Mouse (Mus musculus) c-Kit-positive CD71-positive TER-119-negative erythroid progenitor cells, embryonic 14.5 days (primary cell): ENCODE data around the gene Inpp5d.
"Not testable (repeated sequence)": the region's sequence is repeated elsewhere in the genome, so short reads cannot be mapped to it uniquely, and the experiment has no call there.

Experiments
- DNase-seq: peaks from one replicate; pipeline ENCODE4 v3.0.0-alpha.2; 2013; ENCODE audit warnings: low read depth

Inpp5d gene

DNA sequence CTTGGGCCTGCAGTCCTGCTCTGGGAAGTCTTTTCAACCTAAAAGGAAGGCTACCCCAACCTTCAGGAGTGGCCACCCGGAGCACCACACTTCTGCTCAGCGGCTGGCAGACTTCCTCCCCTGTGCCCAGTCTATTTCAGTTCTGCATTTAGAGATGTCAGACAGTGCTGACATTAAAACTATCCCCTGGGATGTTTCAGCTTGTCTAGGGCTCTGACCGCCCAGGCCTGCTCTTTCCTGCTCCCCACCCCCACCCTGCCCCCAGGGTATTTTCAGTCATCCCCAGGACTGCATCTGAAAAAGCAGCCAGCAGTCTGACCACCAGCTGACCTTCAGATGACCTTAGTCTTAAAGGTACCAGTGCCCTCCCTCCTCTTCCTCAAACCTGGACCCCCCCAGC is 38.0 kb downstream of the Inpp5d start:
- no peak for DNase-seq

DNA sequence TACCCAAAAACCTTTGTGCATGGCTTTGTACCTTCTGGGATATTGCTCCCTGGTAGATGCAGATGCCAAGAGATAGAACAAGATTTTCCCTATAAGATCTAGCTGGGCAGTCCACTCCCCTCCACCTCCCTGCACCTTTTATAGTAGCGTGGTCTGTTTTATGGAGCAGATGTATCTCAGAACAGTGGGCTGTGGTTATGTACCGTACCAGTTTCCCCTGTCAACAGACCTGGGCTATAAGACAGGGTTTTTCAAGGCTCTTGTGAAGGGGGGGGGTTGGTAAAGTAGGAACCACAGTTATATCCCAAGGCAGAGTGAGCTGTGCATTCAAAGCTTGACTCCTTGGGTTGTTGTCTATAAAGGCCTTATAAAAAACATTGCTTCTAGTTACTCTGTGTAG is 38.4 kb downstream of the Inpp5d start:
- DNase-seq, result no peak

DNA sequence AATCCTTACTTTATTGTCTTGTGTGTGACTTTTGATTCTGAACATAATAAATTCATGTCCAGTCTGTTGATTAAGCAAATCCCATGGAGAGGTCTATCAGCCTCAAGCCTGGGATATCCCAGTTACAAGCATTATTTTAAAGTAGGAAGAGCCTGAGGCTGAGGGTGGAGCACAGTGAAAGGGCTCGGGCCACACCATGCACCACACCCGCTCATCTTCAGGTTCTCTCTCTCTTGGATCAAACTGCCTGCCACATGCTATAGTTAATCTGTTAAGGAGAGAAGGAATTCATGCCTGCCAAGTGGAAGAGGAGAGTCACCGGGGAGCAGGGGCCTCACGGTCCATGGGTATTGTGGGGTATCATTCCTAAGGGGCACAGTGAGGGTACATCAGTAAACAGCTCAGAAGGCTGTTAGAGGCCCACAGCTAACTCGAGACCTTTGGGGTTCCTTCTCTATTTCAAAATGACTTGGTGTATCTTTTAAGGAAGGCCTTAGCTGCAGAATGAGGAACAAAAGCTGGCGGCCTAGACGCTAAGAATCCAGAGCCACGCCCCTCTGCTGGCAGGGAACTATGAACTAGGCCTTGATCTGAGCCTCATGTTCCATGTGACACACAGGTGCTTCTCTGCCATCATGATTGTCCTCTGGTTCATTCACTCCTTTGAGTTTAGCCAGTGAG is 39.0 kb downstream of the Inpp5d start:
- DNase-seq, result no peak

DNA sequence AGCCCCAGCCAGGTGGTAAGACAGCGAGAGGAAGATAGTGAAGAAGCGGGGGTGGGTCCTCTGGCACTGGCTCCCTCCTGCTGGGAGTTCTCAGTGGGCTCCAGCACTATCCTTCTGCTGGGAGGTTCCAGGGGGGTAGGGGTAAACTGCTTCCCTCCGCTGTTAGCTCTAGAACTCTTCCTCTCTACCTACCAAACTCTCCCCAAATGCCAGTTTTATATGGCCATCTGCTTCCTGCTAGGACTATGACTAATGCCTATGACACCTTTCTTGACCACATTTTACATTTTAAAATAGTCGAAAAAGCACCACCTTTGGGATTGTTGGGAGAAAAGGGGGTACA is 39.5 kb downstream of the Inpp5d start:
- no peak for DNase-seq

DNA sequence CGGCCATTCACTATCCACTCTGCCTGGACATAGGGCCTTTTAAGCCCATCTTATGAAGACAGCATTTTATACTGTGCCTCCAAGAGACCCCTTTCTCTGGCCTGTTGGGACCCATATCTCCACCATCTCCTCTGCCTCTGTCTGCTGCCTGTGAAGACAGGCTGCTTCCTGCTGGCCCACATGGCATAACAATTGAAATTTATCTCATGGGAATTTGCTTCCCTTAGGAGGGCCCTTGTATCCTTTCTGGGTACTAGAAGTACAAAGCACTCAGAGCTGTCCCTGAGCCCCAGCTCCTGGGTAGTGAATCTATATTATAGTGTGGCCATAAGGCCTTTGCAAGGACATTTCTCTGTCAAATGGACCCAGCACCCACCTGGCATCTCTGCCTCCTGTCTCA is 40.6 kb downstream of the Inpp5d start:
- no peak for DNase-seq

DNA sequence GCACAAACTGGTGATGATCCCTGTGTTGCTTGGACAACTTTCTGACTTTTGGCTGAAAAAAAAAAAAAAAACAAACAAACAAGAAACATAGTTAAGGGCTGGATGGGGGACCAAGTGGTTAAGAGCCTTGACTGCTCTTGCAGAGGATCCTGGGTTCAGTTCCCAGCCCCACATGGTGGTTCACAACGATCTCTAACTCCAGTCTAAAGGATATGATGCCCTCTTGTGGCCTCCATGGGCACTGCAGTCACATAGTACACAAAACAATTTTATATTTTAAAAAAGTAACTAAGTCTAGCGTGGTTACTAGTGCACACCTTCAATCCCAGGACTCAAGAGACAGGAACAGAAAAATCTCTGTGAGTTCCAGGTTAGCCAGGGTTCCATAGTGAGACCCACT is 43.9 kb downstream of the Inpp5d start:
- no peak for DNase-seq

DNA sequence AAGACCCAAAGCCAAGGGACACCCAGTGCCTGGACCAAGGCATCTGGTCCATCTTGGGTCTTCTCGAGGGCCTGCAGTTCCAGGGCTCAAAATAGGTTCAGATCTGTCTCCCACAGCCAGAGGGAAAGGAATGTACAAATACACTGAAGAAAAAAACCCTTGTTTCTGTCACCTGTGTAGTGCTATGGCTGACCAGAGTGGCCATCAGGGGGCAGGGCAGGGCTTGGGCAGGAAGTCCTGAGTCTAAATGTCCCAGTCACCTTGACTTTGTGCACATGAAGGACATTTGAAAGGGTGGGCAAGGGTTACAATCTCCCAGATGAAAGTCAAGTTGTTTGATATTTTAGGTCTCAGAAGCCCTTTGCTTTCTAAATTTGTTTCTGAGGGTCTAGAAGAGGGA is 46.9 kb downstream of the Inpp5d start:
- DNase-seq, result no peak

DNA sequence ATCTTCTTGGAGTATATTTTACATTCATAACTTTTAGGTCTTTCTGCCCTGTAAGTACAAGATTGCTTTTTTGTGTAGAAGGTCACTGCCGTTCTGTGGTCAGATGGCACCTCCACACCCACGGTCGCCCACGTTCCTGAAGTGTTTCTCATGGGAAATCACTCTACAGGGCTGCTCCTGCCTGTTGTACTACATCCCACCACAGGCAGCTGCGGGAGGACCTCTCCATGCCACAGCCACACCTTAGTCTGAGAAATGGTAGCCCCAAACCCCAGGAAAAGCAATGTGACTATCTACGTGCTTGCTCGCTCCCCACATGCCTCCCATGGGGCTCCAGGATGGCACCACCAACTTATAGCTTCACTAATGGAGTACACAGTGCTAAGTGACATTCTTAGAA is 48.2 kb downstream of the Inpp5d start:
- no peak for DNase-seq

DNA sequence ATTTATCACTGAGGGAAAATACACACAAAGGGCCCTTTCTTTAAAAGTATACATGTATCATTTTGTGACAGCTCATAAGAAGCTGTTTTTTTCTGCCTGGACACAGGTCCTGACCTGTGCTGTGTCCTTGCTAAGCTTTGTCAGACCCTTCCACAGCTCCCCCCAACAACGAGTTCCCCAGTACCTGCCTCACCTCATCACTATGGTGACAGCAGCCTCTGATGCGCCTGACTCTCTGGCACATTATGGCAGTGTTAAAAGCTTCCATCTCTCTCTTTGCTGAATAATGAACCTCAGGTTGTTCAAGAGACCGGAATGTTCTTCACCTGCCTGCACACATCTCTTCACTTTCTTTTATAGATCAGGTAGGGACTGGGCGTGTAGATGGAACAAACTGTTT is 51.4 kb downstream of the Inpp5d start:
- no peak for DNase-seq

DNA sequence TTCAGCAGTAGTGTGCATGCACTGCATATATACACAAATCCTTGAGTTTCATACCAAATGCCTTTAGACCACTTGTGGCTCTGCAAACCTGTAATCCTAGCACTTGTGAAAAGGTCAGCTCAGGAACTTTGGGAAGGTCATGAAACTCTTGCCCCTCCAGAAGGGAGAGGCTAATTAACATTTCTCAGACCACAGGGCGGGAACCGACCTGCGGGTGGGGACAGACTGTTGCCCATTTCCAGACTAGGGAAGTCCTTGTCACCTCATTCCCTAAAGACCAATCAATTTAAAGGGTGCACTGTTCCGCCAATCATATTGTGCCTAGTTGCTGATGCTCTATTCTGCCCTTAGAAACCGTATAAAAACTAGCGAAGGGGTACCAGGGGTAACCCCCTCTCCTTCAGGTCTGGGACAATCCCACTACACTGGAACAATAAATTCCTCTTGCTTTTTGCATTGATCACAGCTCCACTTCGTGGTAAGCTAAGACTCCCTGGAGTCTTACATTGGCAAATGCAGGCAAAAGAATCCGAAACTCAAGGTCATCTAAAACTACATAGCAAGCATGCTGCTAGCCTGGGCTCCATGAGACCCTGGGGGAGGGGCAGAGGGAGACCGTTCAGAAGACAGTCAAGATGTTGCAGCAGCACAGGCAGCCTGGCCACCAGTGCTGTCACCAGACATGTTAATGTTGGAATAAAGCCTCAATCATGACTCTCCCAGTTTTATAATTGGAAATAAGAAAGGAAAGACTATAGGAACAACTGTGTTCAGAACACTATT is 53.9 kb downstream of the Inpp5d start:
- DNase-seq, result no peak

DNA sequence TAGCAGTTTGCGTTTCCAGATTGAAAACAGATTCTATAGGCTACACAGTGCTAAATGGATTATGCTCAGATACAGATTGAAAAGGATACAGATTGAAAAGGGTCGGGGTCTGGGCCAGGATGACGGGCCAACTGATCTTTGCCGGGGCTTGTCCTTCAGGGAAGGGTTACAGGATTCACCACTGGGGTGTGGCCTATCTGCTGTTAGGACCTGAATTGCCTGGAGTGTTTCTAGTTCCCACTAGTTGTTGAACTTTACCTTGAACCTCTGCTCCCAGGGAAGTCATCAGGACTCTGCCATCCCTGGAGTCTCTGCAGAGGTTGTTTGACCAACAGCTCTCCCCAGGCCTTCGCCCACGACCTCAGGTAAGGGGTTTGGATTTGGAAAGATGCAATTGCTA is 55.9 kb downstream of the Inpp5d start:
- no peak for DNase-seq

DNA sequence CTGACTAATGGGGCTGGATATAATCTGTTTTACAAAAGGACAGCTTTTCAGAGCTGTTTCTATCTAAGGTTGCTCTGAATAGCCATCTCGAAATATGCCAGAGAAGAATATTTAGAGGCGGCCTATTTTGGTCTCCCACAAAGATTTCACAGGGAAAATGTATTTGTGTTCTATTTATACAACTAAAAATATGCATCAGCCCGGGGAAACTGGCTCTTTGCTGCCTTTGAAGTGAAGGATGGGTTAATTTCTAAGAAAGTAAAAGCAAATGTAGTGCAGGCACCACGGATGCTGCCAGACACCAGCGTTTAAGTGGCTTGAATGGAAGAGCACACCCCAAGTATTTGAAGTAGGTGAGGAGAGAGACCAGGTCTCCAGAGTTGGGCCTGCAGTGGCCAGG is 59.0 kb downstream of the Inpp5d start:
- no peak for DNase-seq

DNA sequence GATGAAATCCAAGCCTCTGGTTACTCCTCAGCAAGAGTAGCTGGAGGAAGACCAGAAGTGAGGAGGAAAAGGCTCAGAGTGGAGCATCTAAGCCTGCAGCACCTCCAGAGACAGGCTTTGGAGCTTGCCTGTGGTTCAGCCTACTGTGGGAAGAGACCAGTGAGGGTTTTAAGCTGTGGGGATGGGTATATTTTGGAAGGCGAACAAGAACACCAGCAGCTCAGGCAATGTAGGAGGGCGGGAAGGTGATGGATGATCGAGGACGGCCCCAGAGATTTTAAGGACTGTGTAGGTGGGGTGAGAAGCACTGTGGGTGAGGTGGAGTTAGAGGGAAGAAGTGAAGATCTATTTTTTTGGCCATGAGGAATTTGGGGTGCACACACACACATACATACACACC is 60.8 kb downstream of the Inpp5d start:
- no peak for DNase-seq

DNA sequence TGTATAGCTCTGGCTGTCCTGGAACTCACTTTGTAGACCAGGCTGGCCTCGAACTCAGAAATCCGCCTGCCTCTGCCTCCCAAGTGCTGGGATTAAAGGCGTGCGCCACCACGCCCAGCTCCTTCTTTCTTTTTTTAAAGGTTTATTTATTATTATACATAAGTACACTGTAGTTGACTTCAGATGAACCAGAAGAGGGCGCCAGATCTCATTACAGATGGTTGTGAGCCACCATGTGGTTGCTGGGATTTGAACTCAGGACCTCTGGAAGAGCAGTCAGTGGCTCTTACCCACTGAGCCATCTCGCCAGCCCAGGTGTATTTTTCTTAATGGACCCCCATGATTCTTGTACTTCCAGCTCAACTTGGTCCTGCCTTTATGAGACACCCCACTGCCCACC is 62.4 kb downstream of the Inpp5d start:
- not testable (repeated sequence) for DNase-seq

DNA sequence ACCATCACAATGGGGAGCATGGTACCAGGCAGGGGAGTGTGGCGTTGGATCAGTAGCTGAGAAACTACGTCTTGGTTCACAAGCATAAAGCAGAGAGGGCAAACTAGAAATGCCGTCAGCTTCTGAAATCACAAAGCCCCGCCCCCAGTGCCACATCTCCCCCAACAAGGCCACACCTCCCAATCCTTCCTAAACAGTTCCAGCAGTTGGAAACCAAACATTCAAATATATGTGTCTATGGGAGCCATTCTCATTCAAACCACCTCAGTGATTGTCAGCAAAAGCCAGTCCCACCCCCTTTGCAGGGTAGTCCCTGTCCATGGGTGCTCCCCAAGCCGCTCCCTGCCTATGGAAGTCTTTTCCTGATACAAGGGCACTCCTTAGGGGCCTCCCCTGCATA is 64.0 kb downstream of the Inpp5d start:
- no peak for DNase-seq

DNA sequence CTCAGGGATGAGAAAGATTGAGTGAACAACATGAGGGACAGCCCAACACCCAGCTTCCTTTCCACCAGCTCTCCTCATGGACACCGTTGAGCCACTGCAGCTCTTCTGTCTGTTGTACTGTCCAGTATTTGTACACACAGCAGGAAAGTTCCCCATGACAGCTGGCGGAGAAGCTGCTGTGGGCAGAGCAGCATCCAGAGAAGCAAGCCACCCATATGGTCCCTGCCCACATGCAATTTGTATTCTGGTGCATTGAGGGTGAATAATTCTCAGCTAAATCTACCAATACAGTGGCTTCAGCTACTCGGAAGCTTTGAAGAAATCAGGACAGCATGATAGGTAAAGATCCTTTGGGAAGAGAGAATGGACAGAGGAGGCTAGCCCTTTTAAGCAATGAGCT is 64.7 kb downstream of the Inpp5d start:
- no peak for DNase-seq

DNA sequence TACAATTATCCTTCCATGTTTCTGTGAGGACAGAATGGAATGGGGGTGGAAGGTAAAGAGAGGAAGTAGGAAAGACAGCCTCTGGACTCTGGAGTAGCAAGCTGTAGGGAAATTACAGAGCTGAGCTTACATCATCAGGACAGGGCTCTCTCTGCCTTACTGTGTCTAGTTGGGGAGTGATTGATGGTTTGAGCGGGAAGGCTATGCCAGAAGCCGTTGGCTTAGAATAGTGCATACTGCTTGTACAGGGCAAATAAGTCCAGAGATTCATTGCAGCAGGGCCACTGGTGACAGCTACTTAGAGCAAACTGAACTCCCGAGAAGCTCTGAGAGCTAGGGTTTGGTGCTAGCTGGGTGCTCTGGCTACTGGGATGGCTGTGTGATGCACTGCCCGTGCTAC is 66.2 kb downstream of the Inpp5d start:
- DNase-seq, result no peak

DNA sequence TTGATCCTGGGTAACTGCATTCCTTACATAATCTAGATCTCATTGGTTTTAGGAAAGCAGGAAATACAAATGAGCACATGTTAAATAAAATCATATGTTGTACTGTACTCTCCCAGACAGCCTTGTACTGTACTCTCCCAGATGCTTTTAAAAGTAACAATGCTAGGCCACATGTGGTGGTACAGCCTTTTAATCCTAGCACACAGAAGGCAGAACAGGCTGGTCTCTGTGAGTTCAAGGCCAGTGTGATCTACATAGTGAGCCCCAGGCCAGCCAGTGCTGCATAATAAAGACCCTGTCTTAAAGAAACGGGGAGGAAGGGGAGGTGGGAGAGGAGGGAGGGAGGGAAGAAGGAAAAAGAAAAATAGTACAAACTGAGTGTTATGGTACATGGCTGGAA is 66.9 kb downstream of the Inpp5d start:
- no peak for DNase-seq

DNA sequence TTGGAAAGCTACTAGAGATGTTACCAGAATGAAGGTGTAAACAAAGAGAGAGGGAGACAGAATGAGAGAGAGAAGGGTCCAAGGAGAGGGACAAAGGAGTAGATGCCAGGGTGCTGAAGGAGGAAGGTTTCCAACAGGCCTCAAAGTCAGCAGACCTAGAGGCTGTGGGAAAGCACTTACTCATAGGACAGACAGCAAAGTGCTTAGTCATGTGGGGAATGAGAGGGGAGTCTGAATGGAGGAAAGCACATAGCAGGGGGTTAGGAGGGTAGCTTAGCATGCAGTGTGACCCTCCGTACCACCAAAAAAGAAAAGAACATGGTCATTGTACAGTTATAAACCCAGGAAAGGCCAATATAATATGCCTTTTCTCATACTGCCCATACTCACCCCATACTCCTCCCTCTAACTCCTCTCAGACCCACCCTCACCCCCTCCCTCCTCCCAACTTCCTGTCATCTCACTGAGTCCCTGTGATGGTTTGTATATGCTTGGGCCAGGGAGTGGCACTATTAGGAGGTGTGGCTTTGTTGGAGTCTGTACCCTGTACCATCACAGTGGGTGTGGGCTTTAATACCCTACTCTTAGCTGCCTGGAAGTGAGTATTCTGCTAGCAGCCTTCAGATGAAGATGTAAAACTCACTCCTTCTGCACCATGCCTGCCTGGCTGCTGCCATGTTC is 69.7 kb downstream of the Inpp5d start:
- no peak for DNase-seq

DNA sequence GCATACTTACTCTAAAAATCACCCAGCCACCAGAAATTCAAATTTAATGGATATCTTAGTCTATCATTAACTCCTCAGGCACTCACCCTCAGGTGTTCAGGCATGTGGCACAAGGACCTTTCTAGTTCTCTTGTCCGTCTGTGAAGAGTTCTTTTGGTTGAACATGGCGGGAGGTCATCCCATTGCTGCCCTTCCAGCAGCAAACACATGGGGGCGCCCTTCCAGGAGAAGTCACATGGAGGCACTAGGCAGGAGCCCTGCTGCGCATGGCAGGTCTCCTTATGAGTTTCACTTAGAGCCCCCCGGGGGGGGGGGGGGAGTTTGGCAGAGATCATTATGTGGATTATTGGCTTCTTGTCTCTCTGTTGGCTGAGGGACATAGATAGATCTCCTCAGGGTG is 76.2 kb downstream of the Inpp5d start:
- peak; percentile 20 for DNase-seq

DNA sequence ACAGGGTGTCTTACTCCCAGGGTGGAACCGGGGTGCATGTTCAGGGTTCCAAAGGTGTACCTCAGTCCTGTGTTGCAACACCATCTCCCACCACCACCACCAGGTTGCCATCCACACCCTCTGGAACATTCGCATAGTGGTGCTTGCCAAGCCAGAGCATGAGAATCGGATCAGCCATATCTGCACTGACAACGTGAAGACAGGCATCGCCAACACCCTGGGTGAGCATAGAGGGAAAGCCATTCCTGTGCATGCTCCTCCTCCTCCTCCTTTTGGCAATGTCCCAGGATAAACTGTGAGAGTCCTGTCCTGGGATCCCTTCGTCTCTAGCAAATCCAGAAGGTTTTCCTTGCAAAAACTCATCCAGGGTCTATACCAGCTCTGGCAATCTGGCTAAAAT is 77.9 kb downstream of the Inpp5d start:
- DNase-seq, result no peak

DNA sequence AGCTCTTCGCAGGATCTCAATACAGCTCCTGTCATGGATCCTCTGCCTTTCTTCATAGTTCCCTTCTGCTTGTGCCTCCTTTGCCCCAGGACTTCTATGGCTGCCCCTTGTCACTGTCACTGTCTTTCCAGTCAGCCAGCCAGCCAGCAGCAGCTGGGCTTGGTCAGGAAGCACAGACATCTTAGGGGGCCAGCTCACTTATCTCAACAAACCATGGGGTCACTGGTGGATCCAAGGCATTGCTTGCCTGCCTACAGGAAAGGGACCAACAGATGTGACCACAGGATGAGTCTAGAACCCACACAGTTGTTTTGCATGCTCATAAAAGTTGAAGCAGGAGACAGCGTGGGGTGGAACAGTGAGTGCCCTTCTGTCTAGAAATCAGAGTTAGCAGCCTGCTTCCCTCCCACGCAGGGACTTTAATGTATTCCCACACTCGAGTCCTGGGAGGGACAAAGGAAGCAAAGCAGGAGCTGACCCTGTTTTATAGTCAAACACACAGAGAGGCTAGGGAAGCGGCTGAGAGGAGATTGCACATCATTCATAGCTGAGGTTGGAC is 79.9 kb downstream of the Inpp5d start:
- no peak for DNase-seq

DNA sequence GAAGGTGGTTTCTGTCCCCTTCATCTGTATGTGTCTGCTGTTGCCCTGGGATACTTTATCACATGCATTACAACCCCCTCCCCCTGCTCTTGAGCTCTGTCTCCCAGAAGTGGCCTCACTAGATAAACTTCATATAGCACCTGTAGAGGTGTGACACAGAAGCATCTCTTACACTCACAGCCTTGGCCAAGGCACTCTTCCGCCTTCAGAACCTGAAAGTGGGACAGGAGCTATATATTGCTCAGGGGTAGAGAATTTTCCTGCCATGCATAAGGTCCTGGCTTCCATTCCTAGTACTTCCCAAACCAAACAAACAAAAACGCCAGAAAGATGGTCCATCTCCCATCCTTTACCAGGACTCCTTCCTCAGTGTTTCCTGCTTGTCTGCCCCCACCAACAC is 84.1 kb downstream of the Inpp5d start:
- DNase-seq, result no peak
